Mouse (Mus musculus) urinary bladder, postnatal 14 days (tissue): ENCODE data around the gene Hist2h2aa2.
"Not testable (repeated sequence)": the region's sequence is repeated elsewhere in the genome, so short reads cannot be mapped to it uniquely, and the experiment has no call there.

ENCODE experiments used
- DNase-seq: peaks from one replicate; pipeline ENCODE4 v3.0.0; 2021; ENCODE audit warnings: low spot score

The Hist2h2aa2 gene

DNA sequence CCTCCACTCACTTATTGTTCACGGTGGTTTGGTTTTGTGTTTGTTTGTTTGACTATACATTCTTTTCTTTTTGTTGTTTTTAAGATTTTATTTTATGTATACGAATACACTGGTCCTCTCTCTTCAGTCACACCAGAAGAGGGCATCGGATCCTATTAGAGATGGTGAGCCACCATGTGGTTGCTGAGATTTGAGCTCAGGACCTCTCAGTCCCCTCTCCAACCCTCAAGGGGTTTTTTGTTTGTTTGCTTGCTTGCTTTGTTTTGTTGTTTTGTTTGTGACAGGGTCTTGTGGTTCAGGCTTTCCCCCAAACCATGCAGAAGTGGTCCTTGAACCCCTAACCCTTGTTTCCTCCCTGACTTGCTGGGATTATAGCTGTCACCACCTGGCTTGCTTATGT is 21.5 kb upstream of the Hist2h2aa2 start:
- no peak for DNase-seq

GRCm38 (mm10) chr3:96260220-96260619 is 20.1 kb upstream of the Hist2h2aa2 start:
- DNase-seq = no peak

DNA sequence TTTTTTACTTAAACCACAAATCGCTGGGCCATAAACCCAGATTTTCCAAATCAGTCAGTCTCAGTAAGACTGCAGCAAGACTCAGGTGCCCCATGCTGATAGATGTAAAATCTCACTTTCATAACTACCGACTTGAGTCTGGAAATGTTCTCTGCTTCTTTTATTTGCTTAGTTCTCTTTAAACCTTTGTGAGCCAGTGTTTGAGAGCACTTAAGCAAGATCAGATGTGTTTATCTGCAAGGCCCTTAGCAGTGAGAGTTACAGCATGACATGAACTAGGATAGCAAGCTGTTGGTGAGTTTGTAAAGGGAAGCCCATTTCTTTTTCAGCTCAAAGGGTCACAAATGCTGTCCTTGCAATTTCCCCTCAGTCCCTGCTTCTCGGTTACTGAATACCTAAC is 17.1 kb upstream of the Hist2h2aa2 start:
- no peak for DNase-seq

DNA sequence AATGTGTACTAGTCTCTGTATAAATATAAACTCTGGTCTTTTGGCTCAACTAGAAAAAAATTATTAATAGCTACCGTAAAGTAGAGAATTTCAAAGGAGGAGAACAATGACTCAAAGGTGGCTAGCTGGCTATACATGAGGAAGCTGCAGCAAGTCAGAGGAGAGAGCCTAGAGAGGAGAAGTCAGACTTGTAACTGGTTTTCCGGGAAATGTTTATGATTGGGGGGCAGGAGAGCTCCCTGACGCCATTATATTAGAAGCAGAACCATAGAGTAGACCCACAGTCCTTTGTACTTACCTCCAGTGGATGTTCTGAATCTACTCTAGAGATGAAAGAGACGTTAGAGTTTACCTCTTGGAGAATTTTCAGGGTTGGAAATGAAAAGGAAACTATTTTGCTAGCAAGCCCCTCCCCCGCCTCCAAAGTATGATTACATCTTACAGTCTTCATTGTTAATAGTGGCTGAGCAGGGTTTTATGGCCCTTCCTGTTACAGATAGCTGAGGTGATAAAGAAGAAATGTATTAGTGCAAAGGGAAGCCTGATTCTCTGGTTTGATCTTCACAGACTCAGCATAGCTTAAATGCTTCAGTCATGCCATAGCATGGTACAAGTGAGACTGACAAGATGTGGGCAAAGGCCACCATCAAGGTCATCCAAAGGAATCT is 16.0 kb upstream of the Hist2h2aa2 start:
- DNase-seq = no peak

DNA sequence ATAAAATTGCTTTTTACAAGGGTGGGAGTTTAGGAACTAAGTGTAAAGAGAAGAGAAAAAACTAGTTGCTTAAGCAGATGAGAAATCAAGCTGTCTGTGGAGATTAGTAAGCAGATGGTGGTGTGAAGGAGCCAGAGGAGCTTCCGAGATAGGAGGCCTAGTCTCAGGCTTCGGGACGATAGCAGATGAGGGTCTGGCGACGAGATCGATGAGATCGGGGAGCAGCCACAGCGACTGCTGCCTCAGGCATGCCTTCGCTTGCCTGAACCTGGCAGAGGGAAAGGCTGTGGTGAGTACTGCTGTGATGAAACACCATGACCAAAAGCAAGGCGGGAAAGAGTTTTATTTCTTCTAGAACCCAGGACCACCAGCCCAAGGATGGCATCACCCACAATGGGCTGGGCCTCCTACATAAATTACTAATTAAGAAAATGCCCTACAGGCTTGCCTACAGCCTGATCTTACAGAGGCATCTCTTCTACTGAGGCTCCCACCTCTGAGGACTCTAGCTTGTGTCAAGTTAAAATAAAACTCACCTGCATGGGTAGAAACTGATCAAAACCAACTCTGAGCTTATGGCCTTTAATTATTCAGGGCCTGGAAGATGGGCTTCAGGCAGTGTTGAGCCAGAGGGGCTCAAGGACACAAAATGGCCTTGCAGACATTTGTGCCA is 14.7 kb upstream of the Hist2h2aa2 start:
- DNase-seq = peak; percentile 70

DNA sequence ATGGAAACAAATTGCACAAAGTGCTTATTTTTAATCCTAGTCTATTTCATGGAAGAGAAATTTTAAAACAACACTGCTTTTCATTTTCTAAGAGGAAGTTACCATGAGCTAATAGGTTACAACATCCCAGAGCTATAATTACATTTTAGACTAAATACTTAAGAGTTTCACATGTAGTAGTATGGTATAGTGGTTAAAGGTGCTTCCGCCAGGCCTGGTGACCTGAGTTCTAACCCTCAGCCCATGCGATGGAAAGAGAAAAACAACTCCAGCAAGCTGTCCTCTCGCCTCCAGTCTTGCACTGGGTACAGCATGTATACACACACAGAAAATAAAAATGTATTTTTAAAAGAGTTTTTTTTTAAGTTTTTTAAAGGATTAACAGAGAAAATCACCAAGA is 11.7 kb upstream of the Hist2h2aa2 start:
- no peak for DNase-seq

DNA sequence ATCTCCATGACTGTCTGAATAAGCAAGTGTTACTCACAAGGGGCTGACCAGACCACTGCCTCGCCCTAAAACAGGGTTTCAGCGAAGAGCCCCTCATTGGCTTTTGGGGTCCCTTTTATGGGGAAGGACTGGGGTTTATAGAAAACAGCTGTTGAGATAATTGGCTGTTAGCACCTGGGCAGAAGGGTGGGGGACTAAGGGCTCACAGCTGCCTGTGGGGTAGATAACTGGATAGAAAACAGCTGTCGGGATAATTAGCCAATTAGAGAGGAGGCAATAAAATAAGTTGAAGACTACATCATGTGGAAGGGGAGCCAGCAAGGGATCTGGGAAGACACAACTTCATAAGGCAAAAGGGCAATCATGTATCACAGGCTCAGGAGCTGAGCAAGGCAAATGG is 10.8 kb upstream of the Hist2h2aa2 start:
- DNase-seq = no peak

- no peak for DNase-seq
Observed at GRCm38 (mm10) chr3:96249034-96249345, 8.9 kb upstream of the Hist2h2aa2 start.

DNA sequence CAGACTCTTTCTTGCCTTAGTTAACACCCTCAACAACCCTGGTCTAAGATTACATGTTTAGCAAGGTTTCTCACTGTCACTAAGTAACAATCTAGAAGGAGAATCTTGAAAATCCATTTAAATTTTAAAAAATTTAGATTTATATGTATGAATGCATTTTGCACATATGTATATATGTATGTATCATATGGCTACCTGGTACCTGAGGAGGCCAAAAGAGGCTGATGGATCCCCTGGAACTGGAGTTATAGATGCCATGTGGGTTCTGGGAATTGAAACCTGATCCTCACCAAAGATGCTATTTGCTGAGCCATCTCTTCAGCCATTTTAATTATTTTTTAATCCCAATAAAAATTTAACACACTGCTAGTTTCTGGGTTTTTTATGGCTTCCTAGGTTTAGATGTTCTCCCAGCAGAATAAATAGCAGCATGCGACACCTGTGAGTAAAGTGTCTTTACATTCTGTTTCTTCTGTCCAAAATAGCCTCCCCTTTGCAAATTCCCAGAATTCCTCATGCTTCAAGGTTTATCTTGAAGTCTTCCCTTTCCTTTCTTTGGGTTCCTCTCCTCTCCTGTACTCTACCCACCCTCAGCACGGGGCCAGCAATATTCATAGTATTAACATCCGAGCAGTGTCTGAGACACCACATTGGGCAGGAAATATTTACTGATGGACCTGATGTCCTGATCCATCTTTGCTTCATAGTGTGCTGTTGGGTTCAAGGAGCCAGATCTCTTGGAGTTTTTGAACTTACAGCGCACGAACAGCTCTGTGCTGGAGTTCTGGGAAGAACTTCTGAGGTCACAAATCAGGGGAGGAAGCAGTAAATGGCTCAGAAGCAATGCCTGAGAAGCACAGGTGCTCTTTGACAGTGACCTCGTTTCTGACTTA is 8.3 kb upstream of the Hist2h2aa2 start:
- DNase-seq = no peak

- DNase-seq = no peak
Observed at GRCm38 (mm10) chr3:96247356-96248140, 7.5 kb upstream of the Hist2h2aa2 start.

- not testable (repeated sequence) for DNase-seq
Observed at GRCm38 (mm10) chr3:96246427-96246856, 6.4 kb upstream of the Hist2h2aa2 start, which contains the start of gene Hist2h3c1. Hist2h3c1 (plus strand) TSS chr3:96246685.

DNA sequence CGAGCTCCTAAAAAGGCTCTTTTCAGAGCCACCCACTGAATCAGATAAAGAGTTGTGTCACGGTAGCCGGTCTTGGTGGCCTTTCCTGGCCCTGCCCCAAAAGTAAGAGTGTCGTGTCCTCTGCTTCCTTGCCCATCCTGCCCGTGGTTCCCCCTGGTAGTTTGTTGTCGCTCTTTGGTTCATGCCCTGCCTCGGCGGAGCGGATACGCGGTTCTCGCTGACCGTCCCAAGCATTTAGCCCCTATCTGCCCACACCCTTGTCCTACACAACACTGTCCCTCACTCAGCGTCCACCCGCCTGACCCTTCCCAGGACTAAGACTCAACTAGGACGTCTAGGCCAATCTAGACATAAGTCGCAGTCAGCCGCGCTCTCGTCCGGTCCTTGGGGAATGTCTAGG is 5.9 kb upstream of the Hist2h2aa2 start:
- DNase-seq = not testable (repeated sequence)

DNA sequence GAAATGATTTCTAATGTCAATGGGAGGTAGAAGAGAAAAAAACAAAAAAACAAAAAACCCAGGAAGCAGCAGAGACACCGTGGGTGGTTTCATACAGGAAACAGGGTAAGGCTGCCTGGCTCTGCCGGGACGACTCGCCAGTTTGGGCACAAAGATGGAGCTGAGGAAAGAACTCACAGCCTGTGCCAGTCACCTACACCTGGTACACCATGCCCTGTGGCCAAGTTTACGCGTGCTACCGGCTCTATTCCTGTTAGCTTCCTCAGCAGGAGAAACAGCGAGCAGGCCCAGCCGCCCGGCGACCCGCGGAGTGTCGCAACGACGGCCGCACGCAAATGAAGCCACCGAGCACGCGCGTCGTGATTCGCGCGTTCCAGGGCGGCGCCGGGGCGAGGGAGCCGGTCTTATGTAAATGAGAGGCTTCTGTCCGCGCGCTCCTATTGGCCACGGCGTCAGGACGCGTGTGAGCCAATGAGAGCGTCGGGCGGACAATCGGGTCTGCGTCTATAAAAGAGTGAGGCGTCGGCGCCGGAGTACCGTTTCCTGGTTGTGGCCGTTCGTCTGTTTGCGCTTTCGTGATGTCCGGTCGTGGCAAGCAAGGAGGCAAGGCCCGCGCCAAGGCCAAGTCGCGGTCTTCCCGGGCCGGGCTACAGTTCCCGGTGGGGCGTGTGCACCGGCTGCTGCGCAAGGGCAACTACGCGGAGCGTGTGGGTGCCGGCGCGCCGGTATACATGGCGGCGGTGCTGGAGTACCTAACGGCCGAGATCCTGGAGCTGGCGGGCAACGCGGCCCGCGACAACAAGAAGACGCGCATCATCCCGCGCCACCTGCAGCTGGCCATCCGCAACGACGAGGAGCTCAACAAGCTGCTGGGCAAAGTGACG is 5.2 kb upstream of the Hist2h2aa2 start, which contains the start of gene Hist2h2aa1:
TSS of gene Hist2h2aa1 (plus strand) at position 495 of the 884 bp plus-strand sequence.
- DNase-seq = peak; percentile 83

- DNase-seq = no peak
Observed at GRCm38 (mm10) chr3:96243921-96244572, 4.0 kb upstream of the Hist2h2aa2 start.

GRCm38 (mm10) chr3:96240799-96241197 is 722 bp upstream of the Hist2h2aa2 start:
- DNase-seq = no peak

DNA sequence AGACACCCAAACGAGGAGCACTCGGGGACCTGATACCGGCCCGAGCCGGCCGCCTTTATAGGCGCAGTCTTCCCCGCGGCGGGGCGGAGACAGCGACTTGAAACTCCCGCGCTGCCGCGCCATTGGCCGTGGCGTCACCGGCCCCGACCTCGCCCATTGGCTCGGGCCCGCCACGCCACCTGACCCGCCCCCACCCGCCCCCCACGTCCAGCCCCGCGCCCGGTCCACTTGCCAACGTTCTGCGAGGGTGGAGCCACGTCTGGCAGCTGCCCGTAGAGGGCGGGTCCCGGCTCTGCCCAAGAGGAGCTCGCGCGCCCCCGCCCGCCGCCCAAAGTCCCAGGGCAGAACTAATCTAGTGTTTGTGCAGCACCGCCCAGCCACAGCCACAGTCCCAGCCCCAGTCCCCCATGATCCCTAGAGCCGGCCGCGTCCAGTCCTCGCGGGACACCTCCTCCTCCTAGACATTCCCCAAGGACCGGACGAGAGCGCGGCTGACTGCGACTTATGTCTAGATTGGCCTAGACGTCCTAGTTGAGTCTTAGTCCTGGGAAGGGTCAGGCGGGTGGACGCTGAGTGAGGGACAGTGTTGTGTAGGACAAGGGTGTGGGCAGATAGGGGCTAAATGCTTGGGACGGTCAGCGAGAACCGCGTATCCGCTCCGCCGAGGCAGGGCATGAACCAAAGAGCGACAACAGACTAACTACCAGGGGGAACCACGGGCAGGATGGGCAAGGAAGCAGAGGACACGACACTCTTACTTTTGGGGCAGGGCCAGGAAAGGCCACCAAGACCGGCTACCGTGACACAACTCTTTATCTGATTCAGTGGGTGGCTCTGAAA is 902 bp downstream of the Hist2h2aa2 start, which contains the start of gene Hist2h3c2:
TSS of gene Hist2h3c2 (minus strand) at position 174 of the 840 bp plus-strand sequence.
- not testable (repeated sequence) for DNase-seq

GRCm38 (mm10) chr3:96237904-96238511 is 2.1 kb downstream of the Hist2h2aa2 start:
- no peak for DNase-seq

DNA sequence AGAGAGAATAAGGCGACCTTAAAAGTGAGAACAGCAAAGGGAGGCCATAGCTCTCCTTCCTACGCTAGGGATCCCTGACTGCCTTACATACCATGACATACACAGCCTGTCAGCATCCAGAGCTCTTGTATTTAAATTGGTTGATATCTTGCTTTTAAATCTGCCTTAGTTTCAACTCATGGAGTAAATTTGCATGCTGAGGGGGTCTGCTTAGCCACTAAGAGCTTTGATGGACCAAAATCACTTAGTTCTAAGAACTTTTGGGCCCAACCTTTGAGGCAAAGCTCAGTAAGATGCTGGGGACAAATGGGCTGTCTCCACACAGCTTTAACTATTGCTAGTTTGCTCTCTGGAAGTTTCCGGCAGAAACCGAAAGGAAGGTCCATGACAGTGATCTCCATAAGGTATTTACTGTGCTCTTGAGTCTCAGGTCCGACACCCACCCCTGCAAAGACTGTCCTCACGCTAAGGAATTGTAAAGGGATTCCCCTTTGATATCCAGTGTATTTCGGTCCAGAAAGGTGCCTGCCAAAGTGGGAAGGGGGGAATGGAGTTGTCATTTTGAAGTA is 2.7 kb downstream of the Hist2h2aa2 start:
- no peak for DNase-seq
